Mouse (Mus musculus): ENCODE measurements around the gene Lrrc8c.

DNA sequence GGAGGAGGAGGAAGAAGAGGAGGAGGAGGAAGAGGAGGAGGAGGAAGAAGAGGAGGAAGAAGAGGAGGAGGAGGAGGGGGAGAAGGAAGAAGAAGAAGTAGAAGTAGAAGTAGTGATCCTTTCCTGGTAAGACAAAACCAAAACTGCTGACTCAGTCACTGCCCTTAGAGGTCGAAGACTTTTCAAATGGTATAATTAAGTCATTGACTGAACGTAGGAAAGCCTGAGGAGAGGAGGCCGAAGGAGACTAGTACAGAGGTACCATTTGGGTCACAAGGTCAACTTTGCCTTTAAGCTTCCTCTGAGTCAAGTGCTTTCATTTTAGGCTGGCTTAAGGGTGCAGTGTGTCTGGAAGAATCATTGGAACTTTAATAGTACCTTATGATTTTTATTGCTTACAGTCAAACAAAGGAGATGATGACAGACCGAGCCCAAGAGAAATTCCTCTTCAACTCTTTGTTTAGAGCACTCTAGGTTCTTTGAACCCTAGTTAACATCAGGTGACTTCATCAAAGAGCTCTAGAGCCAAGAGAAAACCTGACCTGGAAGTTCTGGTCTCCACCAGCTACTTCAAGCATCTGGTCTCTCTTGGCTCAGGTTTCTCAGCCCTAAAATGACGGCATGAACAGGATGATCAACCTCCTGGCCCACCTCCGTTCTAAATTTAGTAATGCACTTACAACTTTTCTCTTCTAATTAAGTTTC is 49.0 kb downstream of the Lrrc8c start:
- TF ChIP-seq CTCF (IDR thresholded peaks at IDR 0.05; ENCODE audit: low read depth) (no peak), EP300 (IDR thresholded peaks at IDR 0.05; ENCODE audit: low read depth) (no peak)

All from liver, embryonic 14.5 days (tissue).